Mouse (Mus musculus): ENCODE data around the gene Rab19. TPM values are rescaled to one million over a fixed set of nuclear protein-coding genes. Genes with fewer than 3 reads are reported as not detected.
"Not testable (repeated sequence)": the region's sequence is repeated elsewhere in the genome, so short reads cannot be mapped to it uniquely, and the experiment has no call there.

Gene Rab19
- total RNA-seq, 2 experiments from 2014 or later: not detected

DNA sequence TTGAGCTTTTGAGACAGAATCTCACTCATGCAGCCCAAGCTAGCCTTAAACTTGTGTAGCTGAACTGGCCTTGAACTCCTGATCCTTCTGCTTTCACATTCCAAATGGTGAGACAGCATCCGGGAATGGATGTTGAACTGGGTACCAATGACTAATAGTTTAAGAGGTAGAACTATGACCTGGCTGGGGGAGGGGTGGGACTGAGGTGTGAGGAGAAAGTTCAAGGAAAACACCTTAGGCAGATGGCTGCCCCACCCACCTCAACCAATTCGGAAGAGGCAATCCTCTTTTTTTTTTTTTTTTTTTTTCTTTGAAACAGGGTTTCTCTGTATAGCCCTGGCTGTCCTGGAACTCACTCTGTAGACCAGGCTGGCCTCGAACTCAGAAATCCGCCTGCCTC, 45.8 kb downstream of the Rab19 start:
- no peak for DNase-seq (ENCODE audit: low spot score in 2 of 2)
- intact Hi-C loops (cut with DNase I): no loop called here

GRCm38 (mm10) chr6:39427276-39428003, 46.5 kb downstream of the Rab19 start:
- DNase-seq (ENCODE audit: low spot score in 2 of 2): no peak
- intact Hi-C loops (cut with DNase I): no loop called here

- intact Hi-C loops (cut with DNase I): no loop called here
- DNase-seq (ENCODE audit: low spot score in 2 of 2): no peak
Measured at GRCm38 (mm10) chr6:39429007-39429788, 48.2 kb downstream of the Rab19 start.

GRCm38 (mm10) chr6:39430722-39431121, 49.7 kb downstream of the Rab19 start:
- intact Hi-C loops (cut with DNase I): no loop called here

GRCm38 (mm10) chr6:39433174-39433573, 52.2 kb downstream of the Rab19 start:
- no peak for DNase-seq (ENCODE audit: low spot score in 2 of 2)
- intact Hi-C loops (cut with DNase I): no loop called here

More at GRCm38 (mm10) chr6:39430722-39431121, 49.7 kb downstream of the Rab19 start:
- DNase-seq (ENCODE audit: low spot score in 2 of 2): no peak

DNA sequence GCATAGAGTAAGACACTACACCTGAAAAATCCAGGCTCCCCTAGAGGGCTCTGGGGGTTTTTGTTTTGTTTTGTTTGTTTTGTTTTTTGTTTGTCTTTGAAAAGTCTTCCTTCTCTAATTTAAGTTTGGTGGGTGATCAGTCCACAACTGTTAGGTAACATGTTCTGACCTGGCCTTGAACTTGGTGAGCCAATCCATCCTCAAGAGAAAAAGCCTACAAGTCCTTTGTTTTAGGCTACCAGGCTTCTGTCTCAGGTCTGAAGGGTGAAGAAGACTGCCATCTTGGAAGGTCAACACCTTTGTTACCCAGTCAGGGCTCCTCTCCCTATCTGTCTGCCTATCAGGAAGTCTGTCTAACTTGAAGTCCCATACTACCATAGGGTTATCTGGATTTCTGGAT, 52.7 kb downstream of the Rab19 start:
- DNase-seq (ENCODE audit: low spot score in 2 of 2): no peak
- intact Hi-C loops (cut with DNase I): no loop called here

DNA sequence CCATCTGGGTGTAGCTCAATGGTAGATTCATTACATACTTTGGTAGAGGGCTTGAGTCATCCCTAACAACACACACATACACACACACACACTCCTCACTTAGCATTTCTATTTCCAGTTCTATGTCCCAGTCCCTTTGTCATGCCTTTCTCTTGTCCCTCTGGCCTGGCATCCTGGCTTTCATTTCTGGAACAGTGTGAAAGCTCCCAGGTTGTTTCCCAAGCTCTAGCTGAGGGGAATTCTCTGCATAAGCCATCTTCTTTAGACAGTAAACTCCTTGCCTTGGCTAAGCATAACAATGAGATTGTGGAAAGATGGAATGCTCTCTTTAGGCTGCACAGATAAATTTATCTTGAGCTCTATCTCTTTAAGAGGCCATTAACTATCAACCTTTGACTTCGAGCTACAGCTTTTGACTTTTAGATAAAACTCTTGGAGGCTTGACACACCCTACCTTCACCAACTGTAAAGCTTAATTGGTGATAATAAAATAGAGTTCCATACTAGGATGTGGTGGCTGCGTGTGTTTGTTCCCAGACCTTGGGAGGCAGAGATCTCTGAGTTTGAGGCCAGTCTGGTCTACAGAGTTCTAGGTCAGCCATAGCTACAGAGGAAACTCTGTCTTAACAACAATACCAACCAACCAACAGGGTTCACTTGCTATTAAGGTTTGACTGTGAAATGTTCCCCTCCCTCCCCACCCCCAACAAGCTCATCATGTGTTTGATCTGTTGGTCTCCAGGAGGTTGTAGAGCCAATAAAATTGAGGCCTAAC, 53.3 kb downstream of the Rab19 start:
- intact Hi-C loops (cut with DNase I): no loop called here
- no peak for DNase-seq (ENCODE audit: low spot score in 2 of 2)

GRCm38 (mm10) chr6:39434886-39435492, 54.0 kb downstream of the Rab19 start:
- intact Hi-C loops (cut with DNase I): no loop called here
- no peak for DNase-seq (ENCODE audit: low spot score in 2 of 2)

- intact Hi-C loops (cut with DNase I): no loop called here
- no peak for DNase-seq (ENCODE audit: low spot score in 2 of 2)
Measured at GRCm38 (mm10) chr6:39435875-39436274, 54.9 kb downstream of the Rab19 start.

GRCm38 (mm10) chr6:39437519-39437918, 56.5 kb downstream of the Rab19 start:
- DNase-seq (ENCODE audit: low spot score in 2 of 2); intact Hi-C loops (cut with DNase I): not testable (repeated sequence)

Other genes starting within 250 kb of the Rab19 start
- gene Kdm7a, start 174.4 kb upstream of the Rab19 start, total RNA-seq (2021): 10 to 100 TPM; 25.2 to 31.9 TPM
- gene Slc37a3, start 3.5 kb upstream of the Rab19 start, total RNA-seq (2021): 10 to 100 TPM; 64.9 to 80.9 TPM
- gene Mkrn1, start 39.3 kb downstream of the Rab19 start, total RNA-seq (2021): 100 to 1,000 TPM; 161 to 180 TPM
- gene Dennd2a, start 176.7 kb downstream of the Rab19 start, total RNA-seq (2021): 10 to 100 TPM; 21.4 to 22.7 TPM
- gene Adck2, start 192.7 kb downstream of the Rab19 start, total RNA-seq (2021): 10 to 100 TPM; 23.2 to 29.0 TPM
- 1 to 10 TPM in 1 of 2 experiments, under 1 TPM in 1; 0.87 to 1.3 TPM for gene Gm42420, start 204.6 kb downstream of the Rab19 start, total RNA-seq (2021)
- 100 to 1,000 TPM; 197 to 204 TPM for gene Ndufb2, start 211.4 kb downstream of the Rab19 start, total RNA-seq (2021)

All from left cerebral cortex, postnatal 14 days (tissue).